Mouse (Mus musculus) CH12.LX (cell line): Measurements from ENCODE around the gene C2cd2l. TPM values are rescaled to one million over a fixed set of nuclear protein-coding genes. Genes with fewer than 3 reads are reported as not detected.

Experiments
- DNase-seq: peaks from one replicate; pipeline ENCODE4 v3.0.0-alpha.2; 2013; ENCODE audit errors: extremely low read depth
- H3K27ac ChIP-seq: 2 replicates; pipeline ENCODE4 v1.5.1; 2012; ENCODE audit warnings: low read depth, mild to moderate bottlenecking, control low read depth, moderate library complexity; ENCODE audit not compliant: insufficient read depth
- H3K27me3 ChIP-seq: replicated peaks from 2 replicates; pipeline ENCODE3; 2012; ENCODE audit warnings: inconsistent platforms
- H3K36me3 ChIP-seq, 2 experiments: replicated peaks in 1 of 2; 2 replicates each; pipeline versions ENCODE3 to v1.6.1; 2012; ENCODE audit warnings: inconsistent platforms in 1 of 2, low read length in 1 of 2, mild to moderate bottlenecking in 1 of 2, mixed read lengths in 1 of 2, moderate library complexity in 1 of 2; ENCODE audit not compliant: control insufficient read depth in 1 of 2, insufficient read depth in 1 of 2
- H3K4me1 ChIP-seq, 2 experiments: 2 replicates each; pipeline ENCODE4 v1.6.1; 2012; ENCODE audit warnings: inconsistent platforms in 1 of 2, moderate library complexity in 1 of 2; ENCODE audit not compliant: insufficient read depth in 2 of 2, control insufficient read depth in 1 of 2
- H3K4me2 ChIP-seq: 2 replicates; pipeline ENCODE4 v1.6.1; 2012; ENCODE audit warnings: low read depth, mild to moderate bottlenecking, control low read depth; ENCODE audit not compliant: poor library complexity, insufficient read depth, severe bottlenecking
- H3K4me3 ChIP-seq, 3 experiments: fragments of 150-350 bp in 1 of 3; sonication (generic) in 1 of 3; replicated peaks in 1 of 3; 2 replicates each; pipeline versions ENCODE3 to v1.5.1; 2011 to 2012; ENCODE audit warnings: low read depth in 2 of 3, low read length in 2 of 3, mild to moderate bottlenecking in 2 of 3, moderate library complexity in 2 of 3, control low read depth in 1 of 3, improper control_type of control experiment in 1 of 3, inconsistent platforms in 1 of 3, mixed read lengths in 1 of 3; ENCODE audit not compliant: poor library complexity in 1 of 3
- H3K79me2 ChIP-seq: replicated peaks from 2 replicates; pipeline ENCODE4 v1.6.1; 2012; ENCODE audit warnings: mild to moderate bottlenecking, moderate library complexity; ENCODE audit not compliant: control insufficient read depth, poor library complexity, insufficient read depth, severe bottlenecking; ENCODE audit errors: extremely low read depth
- H3K9ac ChIP-seq: 2 replicates; pipeline ENCODE4 v1.6.1; 2012; ENCODE audit warnings: low read depth, mild to moderate bottlenecking, control low read depth, moderate library complexity; ENCODE audit not compliant: insufficient read depth
- H3K9me3 ChIP-seq: replicated peaks from 2 replicates; pipeline ENCODE3; 2012; ENCODE audit warnings: low read length, inconsistent platforms, mixed read lengths
- BHLHE40 ChIP-seq: IDR thresholded peaks from 2 replicates; pipeline ENCODE4 v1.6.1; 2011; ENCODE audit warnings: mild to moderate bottlenecking, low read depth, low read length, improper control_type of control experiment
- CHD1 ChIP-seq: IDR thresholded peaks from 2 replicates; pipeline ENCODE4 v1.6.1; 2012; ENCODE audit warnings: low read depth, low read length, improper control_type of control experiment, inconsistent platforms
- CHD2 ChIP-seq: IDR thresholded peaks from 2 replicates; pipeline ENCODE4 v1.6.1; 2011; ENCODE audit warnings: low read length, improper control_type of control experiment
- CTCF ChIP-seq, 2 experiments: IDR thresholded peaks in 1 of 2; conservative IDR thresholded peaks in 1 of 2; 2 replicates each; pipeline ENCODE4 v1.5.1; 2011 to 2012; ENCODE audit warnings: low read depth in 2 of 2, low read length in 2 of 2, improper control_type of control experiment in 1 of 2, inconsistent platforms in 1 of 2, mild to moderate bottlenecking in 1 of 2, moderate library complexity in 1 of 2
- E2F4 ChIP-seq: IDR thresholded peaks from 2 replicates; pipeline ENCODE4 v1.6.1; 2011; ENCODE audit warnings: low read depth, low read length, improper control_type of control experiment; ENCODE audit not compliant: insufficient replicate concordance
- ELF1 ChIP-seq: IDR thresholded peaks from 2 replicates; pipeline ENCODE4 v1.6.1; 2014; ENCODE audit warnings: low read depth, mild to moderate bottlenecking, inconsistent platforms, low read length, improper control_type of control experiment
- EP300 ChIP-seq: IDR thresholded peaks from 2 replicates; pipeline ENCODE4 v1.6.1; 2011; ENCODE audit warnings: low read length, improper control_type of control experiment
- IRF4 ChIP-seq: IDR thresholded peaks from 2 replicates; pipeline ENCODE4 v1.6.1; 2014; ENCODE audit warnings: low read depth, mild to moderate bottlenecking, inconsistent platforms, low read length, improper control_type of control experiment
- JUN ChIP-seq: IDR thresholded peaks from 2 replicates; pipeline ENCODE4 v1.6.1; 2011; ENCODE audit warnings: low read depth, mild to moderate bottlenecking, low read length, improper control_type of control experiment, moderate library complexity; ENCODE audit not compliant: insufficient read depth
- JUND ChIP-seq: conservative IDR thresholded peaks from 2 replicates; pipeline ENCODE4 v1.6.1; 2011; ENCODE audit warnings: low read depth, low read length, improper control_type of control experiment
- KAT2A ChIP-seq: IDR thresholded peaks from 2 replicates; pipeline ENCODE4 v1.6.1; 2012; ENCODE audit warnings: low read length, improper control_type of control experiment, inconsistent platforms; ENCODE audit not compliant: insufficient replicate concordance
- MAFK ChIP-seq: IDR thresholded peaks from 2 replicates; pipeline ENCODE4 v1.6.1; 2011; ENCODE audit warnings: low read length, improper control_type of control experiment; ENCODE audit not compliant: insufficient replicate concordance
- MAX ChIP-seq: IDR thresholded peaks from 2 replicates; pipeline ENCODE4 v1.6.1; 2011; ENCODE audit warnings: low read length, improper control_type of control experiment
- MXI1 ChIP-seq: IDR thresholded peaks from 2 replicates; pipeline ENCODE4 v1.6.1; 2011; ENCODE audit warnings: mild to moderate bottlenecking, low read depth, low read length, improper control_type of control experiment
- NELFE ChIP-seq: IDR thresholded peaks from 2 replicates; pipeline ENCODE4 v1.6.1; 2011; ENCODE audit warnings: low read depth, low read length, improper control_type of control experiment
- PAX5 ChIP-seq: IDR thresholded peaks from 2 replicates; pipeline ENCODE4 v1.6.1; 2012; ENCODE audit warnings: low read length, inconsistent platforms, mixed read lengths
- SIN3A ChIP-seq: IDR thresholded peaks from 2 replicates; pipeline ENCODE4 v1.6.1; 2012; ENCODE audit warnings: low read length, improper control_type of control experiment, inconsistent platforms
- USF2 ChIP-seq: conservative IDR thresholded peaks from 2 replicates; pipeline ENCODE4 v1.6.1; 2011; ENCODE audit warnings: low read depth, low read length, improper control_type of control experiment
- ZKSCAN1 ChIP-seq: IDR thresholded peaks from 2 replicates; pipeline ENCODE4 v1.6.1; 2012; ENCODE audit warnings: low read depth, inconsistent platforms, low read length, improper control_type of control experiment, borderline replicate concordance
- ZMIZ1 ChIP-seq: IDR thresholded peaks from 2 replicates; pipeline ENCODE4 v1.6.1; 2012; ENCODE audit warnings: low read depth, mild to moderate bottlenecking, inconsistent platforms, low read length, improper control_type of control experiment
- ZNF384 ChIP-seq: IDR thresholded peaks from 2 replicates; pipeline ENCODE4 v1.6.1; 2012; ENCODE audit warnings: low read depth, low read length, improper control_type of control experiment, inconsistent platforms
- dilution Hi-C: fragments of 300-500 bp; cut with MboI; formaldehyde crosslinking; loops from 2 replicates; pipeline ENCODE4 v1.14.3; 2020; ENCODE audit warnings: low sequenced_read_pairs; ENCODE audit not compliant: extremely low pct_unique_long_range_greater_than_20kb, extremely low pct_ligation_motif_present
- in situ Hi-C: fragments of 300-500 bp; cut with MboI; formaldehyde crosslinking; loops from 3 replicates; pipeline ENCODE4 v1.14.3; 2019; ENCODE audit warnings: low sequenced_read_pairs, low pct_ligation_motif_present, low pct_unique_long_range_greater_than_20kb, mixed read lengths
- polyA plus RNA-seq: library from polyadenylated mRNA; unstranded; fragments of >175 nt; gene quantifications from 2 replicates; pipeline ENCODE4 v1.2.1, GENCODE M21; 2012; ENCODE audit warnings: low read depth; ENCODE audit not compliant: insufficient read length
- total RNA-seq, 2 experiments: library from RNA; depleted of rRNA; stranded (reverse); fragments of 300-350 nt in 1 of 2; fragments of >200 nt in 1 of 2; gene quantifications; 2 replicates each; pipeline ENCODE4 v1.2.3; 2012 to 2014

The C2cd2l gene
- total and polyA plus RNA-seq, 3 experiments, result 2.9 to 7.3 (median 7.2) TPM

GRCm38 (mm10) chr9:44317452-44317851 is 2.6 kb downstream of the C2cd2l start:
- in situ Hi-C loops (no loop called here), dilution Hi-C loops (no loop called here)
- H3K9ac ChIP-seq, result no peak overlapping the region
- no peak for DNase-seq
- H3K27ac ChIP-seq, result no peak overlapping the region
- H3K27me3 ChIP-seq, result peaks cover 4% of the 10 kb centered on the region
- H3K9me3 ChIP-seq, result no peaks in the 10 kb centered on the region
- no peaks in the 10 kb centered on the region for H3K79me2 ChIP-seq
- H3K36me3 ChIP-seq, result peaks cover 33 to 50% of the 10 kb centered on the region in 2 experiments
- H3K4me3 ChIP-seq, result no peak overlapping the region
- H3K4me2 ChIP-seq, result no peak overlapping the region
- no peak for TF ChIP-seq JUND
- peak; percentile 17; the same call in 1 of the 2 replicates for TF ChIP-seq USF2
- TF ChIP-seq, all 38 proteins: peak for 1
- H3K4me1 ChIP-seq, result peaks cover 7 to 27% of the 10 kb centered on the region in 2 experiments; a peak in 3 of 4 replicates

GRCm38 (mm10) chr9:44314910-44315309 is 5.2 kb downstream of the C2cd2l start:
- dilution Hi-C loops, result no loop called here

DNA sequence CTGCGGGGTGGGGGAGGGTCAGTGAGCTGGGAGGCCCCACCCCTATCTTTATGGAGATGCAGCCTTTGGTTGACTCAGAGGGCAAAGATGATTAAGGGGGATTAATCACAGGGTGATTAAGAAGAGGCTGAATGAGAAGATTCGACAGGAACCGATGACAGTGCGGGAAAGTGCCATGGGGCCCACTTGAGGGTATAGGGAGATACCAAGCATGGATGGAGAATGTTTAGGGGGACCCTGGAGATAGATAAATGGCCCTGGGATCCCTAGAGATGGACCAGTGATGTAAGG is 5.9 kb downstream of the C2cd2l start:
- DNase-seq, result no peak
- dilution Hi-C loops (no loop called here), in situ Hi-C loops (no loop called here)
- peaks cover 33 to 73% of the 10 kb centered on the region in 2 experiments for H3K36me3 ChIP-seq
- no peaks in the 10 kb centered on the region for H3K27me3 ChIP-seq
- H3K4me1 ChIP-seq, result peaks cover 4 to 27% of the 10 kb centered on the region in 2 experiments; a peak in 3 of 4 replicates
- TF ChIP-seq E2F4 (no peak), PAX5 (no peak), JUN (no peak), CHD2 (no peak), NELFE (no peak), BHLHE40 (no peak)
- no peaks in the 10 kb centered on the region for H3K9me3 ChIP-seq
- H3K4me3 ChIP-seq, result no peak overlapping the region
- no peak overlapping the region for H3K4me2 ChIP-seq
- no peak overlapping the region for H3K27ac ChIP-seq
- H3K79me2 ChIP-seq, result no peaks in the 10 kb centered on the region
- H3K9ac ChIP-seq, result no peak overlapping the region

More at GRCm38 (mm10) chr9:44314910-44315309, 5.2 kb downstream of the C2cd2l start:
- no peak overlapping the region for H3K9ac ChIP-seq
- DNase-seq, result no peak
- H3K9me3 ChIP-seq, result no peaks in the 10 kb centered on the region
- no peak overlapping the region for H3K27ac ChIP-seq
- no peak overlapping the region for H3K4me2 ChIP-seq
- no peak overlapping the region for H3K4me3 ChIP-seq
- no peaks in the 10 kb centered on the region for H3K27me3 ChIP-seq
- in situ Hi-C loops, result no loop called here
- H3K79me2 ChIP-seq, result no peaks in the 10 kb centered on the region
- peaks cover 4 to 29% of the 10 kb centered on the region in 2 experiments; a peak in 3 of 4 replicates for H3K4me1 ChIP-seq
- TF ChIP-seq ZKSCAN1, result no peak
- TF ChIP-seq CHD1, result no peak
- TF ChIP-seq ZNF384, result no peak
- TF ChIP-seq SIN3A, result no peak
- TF ChIP-seq NELFE, result no peak
- TF ChIP-seq EP300, result no peak
- TF ChIP-seq CHD2, result no peak
- no peak for TF ChIP-seq ELF1
- no peak for TF ChIP-seq IRF4
- TF ChIP-seq MXI1, result no peak
- no peak for TF ChIP-seq CTCF (conservative IDR thresholded peaks at IDR 0.05 in 1 of 2, IDR thresholded peaks at IDR 0.05 in 1 of 2; ENCODE audit: low read depth in 2 of 2, low read length in 2 of 2)
- TF ChIP-seq ZMIZ1, result no peak
- TF ChIP-seq PAX5, result no peak
- no peak for TF ChIP-seq MAFK
- TF ChIP-seq MAX, result no peak
- no peak for TF ChIP-seq KAT2A
- peaks cover 33 to 71% of the 10 kb centered on the region in 2 experiments for H3K36me3 ChIP-seq
